Mouse (Mus musculus) megakaryocyte, embryonic 14.5 days (primary cell): ENCODE results near the gene Cyyr1.

Experiments
- FLI1 ChIP-seq: IDR thresholded peaks from 2 replicates; pipeline ENCODE4 v1.6.1; 2012; ENCODE audit warnings: low read length, inconsistent platforms, mixed read lengths
- GATA1 ChIP-seq: IDR thresholded peaks from 3 replicates; pipeline ENCODE4 v1.6.1; 2012; ENCODE audit warnings: mixed read lengths, low read length, inconsistent platforms, borderline replicate concordance

DNA sequence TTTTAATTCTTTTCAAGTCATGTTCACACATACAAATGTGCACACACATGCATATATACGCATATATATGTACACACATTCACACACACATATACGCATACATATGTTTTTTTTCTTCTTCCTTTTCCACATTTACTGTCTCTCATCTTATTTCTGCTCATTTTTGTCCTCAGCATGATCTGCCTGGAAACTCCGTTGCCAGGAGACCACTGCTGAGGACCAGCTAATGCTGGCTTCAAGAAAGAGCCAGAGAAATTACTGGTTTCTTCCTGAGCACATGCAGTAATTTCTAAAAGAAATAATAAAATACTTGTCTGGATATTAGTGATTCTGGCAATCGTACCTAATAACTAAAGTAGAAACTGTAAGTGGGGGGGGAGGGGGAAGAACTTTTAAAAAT, 68.6 kb downstream of the Cyyr1 start:
- TF ChIP-seq GATA1 = no peak
- TF ChIP-seq FLI1 = no peak
